Comparison of ENCODE assay signal across 17 mouse cellular contexts in the genomic region with DNA sequence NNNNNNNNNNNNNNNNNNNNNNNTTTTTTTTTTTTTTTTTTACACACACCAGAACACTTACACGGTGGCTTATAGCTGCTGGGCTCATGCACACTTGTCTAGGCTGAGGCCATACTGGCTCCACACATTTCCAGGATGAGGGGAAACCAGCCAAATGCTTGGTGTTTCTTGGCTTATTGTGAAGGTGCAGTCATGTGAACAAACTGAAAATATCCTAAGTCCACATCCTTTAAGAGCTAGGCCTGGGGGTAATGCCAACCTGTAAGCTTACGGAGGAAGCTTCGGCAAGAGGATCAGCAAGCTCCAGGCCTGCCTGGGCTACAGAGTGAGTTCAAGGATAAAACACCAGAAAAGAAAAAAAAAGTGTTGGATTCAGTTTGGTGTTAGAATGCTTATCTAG. TPM values are rescaled to one million over a fixed set of nuclear protein-coding genes. Genes with fewer than 3 reads are reported as not detected.
A peak's percentile ranks its signal among the peaks of the same experiment; 100 is the strongest.
DNase-seq lines count a peak whose midpoint lies in the region; TF ChIP-seq lines count a peak whose summit lies in the region.
"Had no signal": no experiment of that assay in that cellular context is flagged by ENCODE, and none has a peak within 500 bp of the region (broad histone marks: within the 10 kb centered on the region; RNA-seq: fewer than 3 reads in every experiment).

No protein-coding gene starts in this region.

- TF ChIP-seq POLR2A in brain, embryonic 14.5 days (IDR thresholded peaks at IDR 0.05; ENCODE audit: borderline replicate concordance, extremely low read depth, insufficient read depth, insufficient read length, poor library complexity, severe bottlenecking), result no peak

- no peak overlapping the region for H3K4me3 ChIP-seq in layer of hippocampus, adult 2 months
- H3K4me3 ChIP-seq: embryonic facial prominence, embryonic 10.5 days; hindbrain, embryonic 15.5 days; midbrain, embryonic 12.5 days had no signal

- peak; percentile 43 to 57 for DNase-seq in cerebellum, postnatal 14 days
- DNase-seq in cerebellum, adult 11 months, result no peak
- DNase-seq in layer of hippocampus, adult 2 months (ENCODE audit: low spot score in 2 of 2), result no peak
- DNase-seq in layer of hippocampus, postnatal 14 days (ENCODE audit: low spot score in 2 of 2), result no peak
- peak; percentile 73 for DNase-seq in brain, embryonic 14.5 days (ENCODE audit: low read depth)
- peak; percentile 41 for DNase-seq in kidney, postnatal 10 days
- DNase-seq in gastrocnemius, postnatal 14 days, result no peak
- no peak for DNase-seq in frontal cortex, postnatal 36 days (ENCODE audit: low spot score in 2 of 2)
- DNase-seq: B cell, adult 2 months; retina, postnatal 1 day; thymus, adult 2 months had no signal

- intact Hi-C loops in gastrocnemius, postnatal 14 days (cut with DNase I; ENCODE audit: low total_unique reads), result no loop called here

- TF ChIP-seq CTCF in layer of hippocampus, adult 2 months (conservative IDR thresholded peaks at IDR 0.05), result no peak
- no peak for TF ChIP-seq CTCF in brain, embryonic 14.5 days (IDR thresholded peaks at IDR 0.05; ENCODE audit: borderline replicate concordance, extremely low read depth, insufficient read depth, insufficient read length)

- H3K27ac ChIP-seq in layer of hippocampus, adult 2 months, result peak overlapping the region; percentile 39; the same call in 1 of the 2 replicates
- H3K27ac ChIP-seq: liver, embryonic 14.5 days; midbrain, embryonic 12.5 days had no signal

RNA-seq across cellular contexts. Expression of gene Rd3, which starts 19.8 kb away (rescaled TPM):
- total RNA-seq in layer of hippocampus, adult 2 months (2021), result under 1 TPM; 0.33 to 0.44 TPM
- 1 to 10 TPM in 1 of 2 experiments, under 1 TPM in 1; 0.19 to 1.4 TPM for total RNA-seq in layer of hippocampus, postnatal 14 days (2021)
- polyA plus RNA-seq in brain, embryonic 14.5 days (2012; rRNA removed), result 2.6 and 3.2 TPM in 2 replicates
- under 1 TPM in 1 of 2 experiments, not detected in 1; 0.06 TPM for total RNA-seq in gastrocnemius, postnatal 14 days (2021)
- total RNA-seq: G1E; gastrocnemius, postnatal 4 days had no signal
- polyA plus RNA-seq: G1E had no signal

RNA-seq across cellular contexts. Expression of gene Slc30a1, which starts 50.8 kb away (rescaled TPM):
- 10 to 100 TPM; 35.5 to 37.1 TPM for total RNA-seq in layer of hippocampus, adult 2 months (2021)
- total RNA-seq in layer of hippocampus, postnatal 14 days (2021), result 10 to 100 TPM; 29.7 to 29.9 TPM
- 8.8 and 11.4 TPM in 2 replicates for polyA plus RNA-seq in brain, embryonic 14.5 days (2012; rRNA removed)
- 1 to 10 TPM; 8.0 to 8.1 TPM for total RNA-seq in gastrocnemius, postnatal 14 days (2021)

Comparison
In these comparisons a context has a peak if more than half of its experiments do, and no peak if none do; other contexts are left out.
1. DNase-seq: peak in cerebellum, postnatal 14 days (2 of 2), brain, embryonic 14.5 days (single experiment) and kidney, postnatal 10 days (single experiment); none in cerebellum, adult 11 months (single experiment), layer of hippocampus, adult 2 months (0 of 2), layer of hippocampus, postnatal 14 days (0 of 2), gastrocnemius, postnatal 14 days (single experiment) and frontal cortex, postnatal 36 days (0 of 2).